8 mouse cellular contexts compared by ENCODE assay signal in genomic region chr12:73584610-73585240, GRCm38 (mm10). TPM values are rescaled to one million over a fixed set of nuclear protein-coding genes. Genes with fewer than 3 reads are reported as not detected.
DNase-seq lines count a peak whose midpoint lies in the region; ATAC-seq lines count a peak whose summit lies in the region.

TSS of gene Prkch (plus strand) at chr12:73584796.

- no peaks in the 10 kb centered on the region for H3K36me3 ChIP-seq in embryonic facial prominence, embryonic 13.5 days
- H3K36me3 ChIP-seq in heart, embryonic 10.5 days = no peaks in the 10 kb centered on the region
- H3K36me3 ChIP-seq in limb, embryonic 15.5 days = no peaks in the 10 kb centered on the region
- H3K36me3 ChIP-seq in midbrain, embryonic 15.5 days (replicated peaks) = no peaks in the 10 kb centered on the region

- peaks cover 17% of the 10 kb centered on the region for H3K4me1 ChIP-seq in embryonic facial prominence, embryonic 13.5 days
- H3K4me1 ChIP-seq in heart, embryonic 10.5 days = peaks cover 12% of the 10 kb centered on the region
- H3K4me1 ChIP-seq in limb, embryonic 15.5 days = peaks cover 16% of the 10 kb centered on the region
- H3K4me1 ChIP-seq in midbrain, embryonic 15.5 days = peaks cover 21% of the 10 kb centered on the region

- peaks cover 20% of the 10 kb centered on the region for H3K27me3 ChIP-seq in embryonic facial prominence, embryonic 13.5 days
- H3K27me3 ChIP-seq in heart, embryonic 10.5 days (ENCODE audit: insufficient read depth, poor library complexity, severe bottlenecking) = peaks cover 36% of the 10 kb centered on the region
- peaks cover 13% of the 10 kb centered on the region; the same call in 1 of the 2 replicates for H3K27me3 ChIP-seq in limb, embryonic 15.5 days
- peaks cover 15% of the 10 kb centered on the region for H3K27me3 ChIP-seq in midbrain, embryonic 15.5 days (replicated peaks)

- H3K9me3 ChIP-seq in embryonic facial prominence, embryonic 13.5 days = no peaks in the 10 kb centered on the region
- no peaks in the 10 kb centered on the region for H3K9me3 ChIP-seq in heart, embryonic 10.5 days
- no peaks in the 10 kb centered on the region for H3K9me3 ChIP-seq in limb, embryonic 15.5 days
- no peaks in the 10 kb centered on the region for H3K9me3 ChIP-seq in midbrain, embryonic 15.5 days

- peak; percentile 92 for ATAC-seq in embryonic facial prominence, embryonic 13.5 days (ENCODE audit: insufficient number of reproducible peaks, insufficient read depth, low FRiP score, low TSS enrichment, low read depth)
- peak; percentile 84 for ATAC-seq in limb, embryonic 15.5 days (ENCODE audit: insufficient number of reproducible peaks, low FRiP score, low TSS enrichment, low read depth)
- ATAC-seq in midbrain, embryonic 15.5 days (replicated peaks) = peak; percentile 94
- no peak for ATAC-seq in erythroid progenitor cell, adult 5-6 weeks (replicated peaks; ENCODE audit: low FRiP score, poor library complexity, severe bottlenecking)

- H3K27ac ChIP-seq in embryonic facial prominence, embryonic 13.5 days = peak within 1 kb of the TSS; percentile 80
- H3K27ac ChIP-seq in heart, embryonic 10.5 days = peak within 1 kb of the TSS; percentile 91
- peak within 1 kb of the TSS; percentile 80 for H3K27ac ChIP-seq in limb, embryonic 15.5 days
- peak within 1 kb of the TSS; percentile 77 for H3K27ac ChIP-seq in midbrain, embryonic 15.5 days

- whole genome bisulfite sequencing in embryonic facial prominence, embryonic 13.5 days = under 1% methylated on average over 61 of the region's 61 CpGs
- 0% methylated on average over 58 of the region's 61 CpGs for WGBS in heart, embryonic 10.5 days
- under 1% methylated on average over 49 of the region's 61 CpGs for WGBS in limb, embryonic 15.5 days
- under 1% methylated on average over 51 of the region's 61 CpGs for WGBS in midbrain, embryonic 15.5 days

- peak; percentile 88 for DNase-seq in adrenal gland, postnatal 14 days
- DNase-seq in heart, embryonic 10.5 days (ENCODE audit: low spot score) = peak; percentile 89
- DNase-seq in kidney, adult 9 months = peak; percentile 84
- DNase-seq in spleen, adult 12 weeks (ENCODE audit: low spot score) = peak; percentile 33

- H3K4me2 ChIP-seq in embryonic facial prominence, embryonic 13.5 days = peak within 1 kb of the TSS; percentile 90
- peak within 1 kb of the TSS; percentile 97 for H3K4me2 ChIP-seq in limb, embryonic 15.5 days
- peak within 1 kb of the TSS; percentile 88 for H3K4me2 ChIP-seq in midbrain, embryonic 15.5 days

- H3K9ac ChIP-seq in embryonic facial prominence, embryonic 13.5 days = peak within 1 kb of the TSS; percentile 86
- H3K9ac ChIP-seq in limb, embryonic 15.5 days = peak within 1 kb of the TSS; percentile 76
- peak within 1 kb of the TSS; percentile 77 for H3K9ac ChIP-seq in midbrain, embryonic 15.5 days

- peak within 1 kb of the TSS; percentile 79 for H3K4me3 ChIP-seq in embryonic facial prominence, embryonic 13.5 days
- H3K4me3 ChIP-seq in heart, embryonic 10.5 days = peak within 1 kb of the TSS; percentile 80
- peak within 1 kb of the TSS; percentile 78 for H3K4me3 ChIP-seq in limb, embryonic 15.5 days
- H3K4me3 ChIP-seq in midbrain, embryonic 15.5 days = peak within 1 kb of the TSS; percentile 82

RNA-seq across cellular contexts. Expression of gene Prkch, which starts in this region (rescaled TPM):
- total RNA-seq in adrenal gland, postnatal 14 days (2021) = 19.9 and 27.2 TPM in 2 replicates
- polyA plus RNA-seq in embryonic facial prominence, embryonic 13.5 days (2015; fragmentation: Nextera tagmentation; extraction: Ambion mirVana) = 13.0 and 13.3 TPM in 2 replicates
- 15.8 and 16.9 TPM in 2 replicates for polyA plus RNA-seq in heart, embryonic 10.5 days (2016; fragmentation: Nextera tagmentation; extraction: Ambion mirVana)
- 17.3 and 18.2 TPM in 2 replicates for polyA plus RNA-seq in limb, embryonic 15.5 days (2015; fragmentation: Nextera tagmentation; extraction: Ambion mirVana)
- polyA plus RNA-seq in midbrain, embryonic 15.5 days (2015; fragmentation: Nextera tagmentation; extraction: Ambion mirVana) = 10.1 and 10.3 TPM in 2 replicates
- total RNA-seq in erythroid progenitor cell, adult 5-6 weeks (2015; ENCODE audit: low replicate concordance) = 2.5 and 5.0 TPM in 2 replicates
- 2.6 and 3.4 TPM in 2 replicates for total RNA-seq in erythroid progenitor cell, adult 5-6 weeks (2017; ENCODE audit: low replicate concordance)

Comparison
In these comparisons a context has a peak if more than half of its experiments do, and no peak if none do; other contexts are left out.
1. DNase-seq: peak in every context shown above with its lines; median percentile 89 in heart, embryonic 10.5 days; 88 in adrenal gland, postnatal 14 days; 84 in kidney, adult 9 months; 33 in spleen, adult 12 weeks.